Mouse (Mus musculus) retina, embryonic 14.5 days (tissue): ENCODE data around the gene Ptcd1.
A peak's percentile ranks its signal among the peaks of the same experiment; 100 is the strongest.
"Not testable (repeated sequence)": the region's sequence is repeated elsewhere in the genome, so short reads cannot be mapped to it uniquely, and the experiment has no call there.

Experiments
- DNase-seq: peaks from one replicate; pipeline ENCODE4 v3.0.0-alpha.2; 2015; ENCODE audit warnings: low spot score

The Ptcd1 gene

DNA sequence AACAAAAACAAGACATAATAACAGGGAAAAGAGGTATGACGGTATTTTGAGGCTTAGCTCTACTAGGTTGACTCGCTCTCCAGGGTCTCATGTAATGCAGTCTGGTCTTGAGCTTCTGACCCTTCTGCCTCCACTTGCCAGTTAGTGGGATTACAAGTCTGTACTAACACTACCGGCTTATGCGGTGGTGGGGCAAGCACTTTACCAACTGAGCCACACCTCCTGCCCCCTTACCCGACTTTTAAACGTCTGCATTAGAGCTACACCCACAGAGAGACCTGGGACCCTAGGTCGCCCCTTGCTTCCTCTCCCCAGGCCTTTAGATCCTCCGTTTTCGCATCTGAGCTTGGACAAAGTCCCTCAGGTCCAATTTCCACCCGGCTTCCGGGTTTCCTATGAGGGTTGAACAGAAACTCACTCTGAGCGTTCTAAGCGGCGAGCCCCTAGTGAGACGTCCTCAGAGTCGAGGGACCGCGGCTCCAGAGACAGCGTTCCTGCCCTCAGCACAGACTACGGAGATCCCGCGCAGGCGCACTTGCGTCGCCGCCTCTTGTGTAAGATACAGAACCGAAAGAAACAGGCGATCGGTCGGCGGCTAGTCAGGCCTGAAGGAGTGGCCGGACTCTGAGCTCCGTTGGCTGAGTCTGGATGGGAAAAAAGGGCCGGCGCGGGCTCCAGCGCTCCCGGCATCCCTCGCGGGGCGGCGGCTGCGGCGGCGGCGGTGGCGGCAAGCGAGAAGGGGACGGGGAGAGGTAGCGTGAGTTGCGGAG, at the start of gene Ptcd1, which contains the start of gene Cpsf4:
Ptcd1 (minus strand) TSS at position 573 of the 770 bp plus-strand sequence.
Cpsf4 (plus strand) TSS at position 678 of the 770 bp plus-strand sequence.
- DNase-seq, result peak; percentile 100

DNA sequence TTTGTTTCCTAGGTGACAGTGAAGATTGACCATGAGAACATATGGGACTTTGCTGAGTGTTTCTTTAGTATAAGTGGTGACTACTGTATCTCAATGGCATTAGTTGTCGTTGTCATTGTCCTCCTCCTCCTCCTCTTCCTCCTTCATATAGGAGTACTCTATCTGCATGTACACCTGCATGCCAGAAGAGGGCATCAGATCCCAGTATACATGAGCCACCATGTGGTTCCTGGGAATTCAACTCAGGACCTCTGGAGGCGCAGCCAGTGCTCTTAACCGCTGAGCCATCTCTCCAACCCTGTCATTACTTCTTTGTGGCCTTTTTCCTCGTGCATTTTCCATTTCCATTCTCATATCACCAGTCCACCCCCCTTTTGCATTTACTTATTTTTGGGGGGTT, 47.8 kb upstream of the Ptcd1 start:
- DNase-seq, result no peak

DNA sequence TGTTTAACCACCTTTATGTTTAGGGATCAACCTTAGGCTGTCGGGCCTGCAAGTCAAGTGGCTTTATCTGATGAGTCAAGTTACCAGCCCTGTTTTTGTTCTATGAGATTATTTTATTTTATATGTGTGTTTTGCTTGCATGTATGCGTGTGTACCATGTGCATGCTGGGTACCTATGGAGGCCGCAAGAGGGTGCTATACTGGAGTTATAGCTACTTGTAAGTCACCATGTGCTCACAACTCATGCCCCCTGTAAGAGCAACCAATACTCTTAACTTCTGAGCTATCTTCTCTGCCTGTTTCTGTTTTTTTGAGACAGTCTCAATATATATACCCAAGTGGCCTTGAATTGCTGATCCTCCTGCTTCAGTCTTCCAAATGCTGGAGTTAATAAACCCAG, 46.6 kb upstream of the Ptcd1 start:
- no peak for DNase-seq

DNA sequence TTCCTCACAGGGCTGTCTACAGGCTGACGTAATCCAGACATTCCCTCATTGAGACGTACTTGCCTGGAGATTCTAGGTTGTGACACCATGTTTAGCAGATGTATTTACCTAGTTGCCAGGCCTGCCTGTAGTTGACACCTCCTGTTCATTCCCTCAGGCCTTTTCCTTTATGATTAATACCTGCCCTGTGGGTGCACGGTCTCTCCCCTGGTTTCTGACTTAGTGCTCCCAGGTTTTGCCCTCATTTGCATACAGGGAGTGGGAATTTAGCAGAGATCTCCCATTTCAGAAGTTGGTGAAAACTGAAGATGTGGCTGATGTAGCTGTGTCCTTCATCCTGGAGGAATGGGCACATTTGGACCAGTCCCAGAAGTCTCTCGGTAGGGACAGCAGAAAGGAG, 45.3 kb upstream of the Ptcd1 start:
- DNase-seq, result no peak

DNA sequence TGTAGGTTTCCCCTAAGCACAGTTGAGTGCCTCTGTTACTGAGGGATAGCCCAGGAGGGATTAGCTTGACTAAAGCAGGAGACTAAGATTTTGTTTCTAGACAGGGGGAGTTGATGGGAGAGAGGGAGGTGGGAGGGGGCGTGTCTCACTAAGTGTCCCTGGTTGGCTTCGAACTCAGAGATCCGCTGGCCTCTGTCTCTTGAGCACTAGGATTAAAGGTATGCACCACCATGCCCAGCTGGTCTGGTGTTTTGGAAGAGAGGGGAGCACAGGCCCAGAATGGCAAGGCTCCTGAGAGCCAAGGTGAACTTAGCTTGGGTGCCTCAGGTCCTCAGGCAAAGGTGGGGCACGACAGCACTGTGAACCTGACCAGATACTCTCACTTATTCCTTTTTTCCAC, 44.4 kb upstream of the Ptcd1 start:
- DNase-seq, result no peak

DNA sequence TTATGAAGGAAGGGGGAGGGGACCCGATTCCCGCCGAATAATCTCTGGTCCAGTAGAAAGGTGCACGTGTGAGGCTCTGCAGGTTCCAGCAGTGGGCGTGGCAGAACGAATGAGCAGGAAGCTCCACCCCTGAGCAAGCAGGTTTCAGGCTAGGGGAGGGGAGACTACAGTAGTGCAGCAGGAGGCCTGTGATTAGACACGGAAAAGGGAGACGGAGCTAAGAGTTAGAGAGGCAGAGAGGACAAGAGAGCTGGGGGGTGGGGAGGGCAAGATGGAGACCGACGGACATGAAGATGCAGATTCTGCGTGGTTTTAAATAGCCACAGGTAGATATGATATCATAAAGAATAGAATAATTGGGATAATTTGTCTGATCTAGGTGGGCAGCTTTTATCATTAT, 41.5 kb upstream of the Ptcd1 start:
- DNase-seq, result not testable (repeated sequence)

DNA sequence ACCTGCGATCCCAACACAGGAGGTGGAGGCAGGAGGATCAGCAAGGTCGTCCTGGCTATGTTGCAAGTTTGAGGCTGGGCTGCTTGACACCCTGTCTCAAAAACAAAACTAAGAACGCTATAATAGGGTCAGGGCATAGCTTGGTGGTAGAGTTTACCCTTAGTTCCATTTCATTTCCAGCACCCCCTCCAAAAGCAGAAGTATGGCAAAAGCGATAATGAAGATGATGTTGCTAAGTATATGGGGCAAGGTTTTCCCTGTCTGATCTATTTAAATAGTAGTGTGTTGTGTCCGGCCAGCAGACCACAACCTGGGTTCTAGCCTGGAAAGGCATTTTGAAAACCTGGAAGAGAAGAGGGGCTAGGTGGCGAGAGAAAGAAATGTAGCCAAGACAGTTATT, 41.0 kb upstream of the Ptcd1 start:
- DNase-seq, result no peak

DNA sequence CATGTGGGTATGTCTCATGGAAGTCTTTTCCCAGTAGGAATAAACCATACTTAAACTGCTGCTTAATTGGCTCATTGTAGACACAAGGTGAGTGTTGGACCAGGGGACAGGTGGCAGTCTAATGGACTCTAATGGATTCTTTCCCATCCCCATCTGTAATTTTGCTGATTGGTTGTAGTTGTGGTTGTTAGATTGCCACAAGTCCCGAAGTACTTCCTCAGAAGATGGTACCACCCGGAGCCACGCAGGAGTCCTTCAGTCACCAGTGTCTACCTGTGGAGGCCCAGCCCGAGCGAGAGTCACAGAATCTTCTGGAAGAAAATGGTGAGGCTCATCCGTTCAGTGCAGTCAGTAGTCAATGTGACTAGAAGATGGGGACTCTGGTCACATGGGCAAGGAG, 40.5 kb upstream of the Ptcd1 start:
- DNase-seq, result no peak

DNA sequence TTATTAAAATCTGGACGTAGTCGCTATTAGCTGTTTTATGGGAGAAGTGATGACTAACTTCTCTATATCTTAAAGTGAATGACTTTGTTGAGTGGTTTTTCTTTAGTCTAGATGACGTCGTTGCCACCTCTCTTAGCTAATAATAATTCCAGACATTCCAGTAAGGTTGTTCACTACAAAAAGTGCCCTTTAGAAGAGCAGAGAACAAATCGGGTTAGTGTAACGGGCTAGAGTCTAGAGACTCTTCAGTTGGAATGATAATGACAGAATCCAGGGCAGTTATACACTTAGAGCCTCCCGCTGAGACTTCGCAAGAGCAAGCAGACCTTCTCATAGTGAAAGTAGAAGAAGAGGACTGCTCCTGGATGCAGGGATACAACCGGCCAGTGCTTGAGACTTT, 38.1 kb upstream of the Ptcd1 start:
- no peak for DNase-seq

DNA sequence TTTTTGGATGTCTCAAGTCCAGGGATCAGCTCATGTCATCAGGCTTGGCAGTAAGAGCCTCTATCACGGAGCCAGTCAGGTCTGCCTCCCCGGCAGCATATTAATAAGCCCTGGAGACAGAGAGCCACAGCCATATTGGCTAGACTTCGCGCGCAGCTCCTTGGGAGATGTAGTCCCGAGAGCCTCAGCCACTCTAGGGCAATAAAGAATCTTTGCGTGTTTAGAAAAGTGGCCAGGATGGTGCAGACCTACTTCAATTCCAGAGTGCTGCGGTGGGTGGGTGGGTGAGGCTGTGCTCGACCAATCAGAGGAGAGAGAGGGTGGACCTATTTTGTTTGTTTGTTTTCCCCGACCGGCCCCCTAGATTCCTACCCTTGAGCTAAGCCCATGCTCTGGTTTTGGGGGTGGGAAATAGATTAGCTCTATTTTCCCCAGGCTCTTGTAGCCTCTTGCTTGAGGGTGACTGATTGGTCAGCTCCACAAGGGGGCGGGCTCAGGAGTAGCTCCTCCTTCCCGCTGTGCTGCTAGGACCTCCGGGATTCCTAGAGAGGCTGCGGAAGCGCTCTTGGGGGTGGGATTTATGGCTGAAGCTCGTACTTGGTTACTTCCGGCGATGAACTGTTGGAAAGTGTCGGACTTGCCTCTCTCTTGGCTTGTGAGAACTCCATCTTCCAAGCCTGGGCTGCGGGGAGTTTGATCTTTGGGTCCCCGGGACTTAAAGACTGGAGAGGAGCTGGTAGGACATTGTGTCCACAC, 37.2 kb upstream of the Ptcd1 start, which contains the start of gene Zkscan5:
Zkscan5 (plus strand) TSS at position 627 of the 756 bp plus-strand sequence.
- peak; percentile 99 for DNase-seq

DNA sequence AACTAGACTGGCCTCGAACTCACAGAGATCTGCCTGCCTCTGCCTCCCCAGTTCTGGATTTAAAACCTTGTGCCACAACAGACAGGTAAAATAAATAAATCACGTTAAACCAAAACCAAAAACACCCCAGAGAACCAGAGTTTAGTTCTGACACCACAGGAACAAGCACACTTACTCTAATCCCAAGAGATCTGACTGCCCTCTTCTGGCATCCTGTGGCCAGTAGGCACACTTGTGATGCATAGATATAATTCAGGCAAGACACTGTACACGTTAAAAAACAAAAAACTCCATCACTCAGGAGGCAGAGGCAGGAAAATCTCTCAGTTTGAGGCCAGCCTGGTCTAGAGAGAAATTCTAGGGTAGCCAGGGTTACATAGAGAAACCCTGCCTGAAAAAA, 35.5 kb upstream of the Ptcd1 start:
- no peak for DNase-seq

DNA sequence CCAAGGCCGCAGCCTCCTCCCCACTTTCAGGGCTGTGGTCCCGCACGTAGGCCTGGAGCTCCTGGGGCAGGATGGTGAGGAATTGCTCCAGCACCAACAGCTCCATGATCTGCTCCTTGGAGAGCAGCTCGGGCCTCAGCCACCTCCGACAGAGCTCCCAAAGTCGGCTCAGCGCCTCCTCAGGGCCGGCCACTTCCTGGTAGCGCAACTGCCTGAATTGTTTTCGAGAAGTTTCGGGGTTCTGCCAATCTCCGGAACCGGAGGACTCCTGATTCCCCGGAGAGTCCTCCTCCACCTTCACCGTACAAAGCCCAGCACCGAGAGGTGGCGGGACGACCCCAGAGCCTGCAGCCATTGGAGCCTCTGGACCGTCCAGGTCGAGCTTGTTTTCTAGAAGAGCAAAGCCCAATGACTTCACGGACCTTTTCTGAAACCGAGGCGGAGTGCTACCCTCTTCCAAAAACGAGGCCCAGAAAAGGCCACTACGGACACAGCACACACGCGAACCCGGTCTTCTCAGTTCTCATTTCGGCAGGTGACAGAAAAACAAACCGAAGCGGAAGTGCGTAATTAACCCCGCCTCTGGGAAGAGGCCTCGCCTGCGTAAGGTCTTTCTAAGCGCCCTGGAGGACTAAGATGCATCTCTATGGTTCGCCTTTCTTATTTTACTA, 34.5 kb upstream of the Ptcd1 start, which contains the start of gene Zkscan14:
Zkscan14 (minus strand) TSS at position 548 of the 671 bp plus-strand sequence.
- peak; percentile 91 for DNase-seq

DNA sequence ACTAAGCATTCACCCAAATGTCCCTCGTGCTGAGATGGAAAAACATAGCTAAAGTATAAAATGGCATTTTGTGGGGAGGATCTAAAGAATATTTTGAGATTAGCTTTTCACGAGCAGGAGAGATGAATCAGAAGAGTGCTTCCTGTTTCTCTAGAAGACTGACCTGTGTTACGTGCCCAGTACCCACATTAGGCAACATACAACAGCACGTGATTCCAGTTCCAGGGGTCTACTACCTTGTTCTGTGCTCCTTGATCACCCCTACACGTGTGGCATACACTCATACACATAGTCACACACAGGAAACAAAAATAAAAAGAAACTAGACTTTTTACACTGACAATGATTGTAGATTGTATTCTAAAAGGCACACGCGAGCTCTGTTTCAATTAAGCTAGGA, 33.5 kb upstream of the Ptcd1 start:
- no peak for DNase-seq

DNA sequence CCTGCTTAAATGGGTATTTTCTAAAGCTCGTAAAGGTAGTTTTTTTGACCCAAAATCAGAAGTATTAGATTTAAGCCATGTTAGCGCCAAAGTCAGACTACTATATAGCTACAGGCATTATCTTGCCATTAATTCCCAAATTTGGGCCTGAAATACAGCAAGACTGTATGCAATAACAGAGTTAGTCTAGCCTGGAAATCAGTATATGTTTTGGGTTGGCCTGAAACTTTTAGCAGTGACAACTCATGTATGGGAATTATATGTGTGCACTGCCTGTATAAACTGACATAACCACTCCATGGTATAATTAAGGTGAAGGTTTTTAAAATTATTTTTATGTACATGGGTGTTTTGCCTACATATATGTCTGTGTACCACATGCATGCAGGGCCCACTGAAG, 25.1 kb upstream of the Ptcd1 start, which contains the start of gene Atp5j2:
Atp5j2 (minus strand) TSS at position 101 of the 400 bp plus-strand sequence.
- DNase-seq, result no peak

DNA sequence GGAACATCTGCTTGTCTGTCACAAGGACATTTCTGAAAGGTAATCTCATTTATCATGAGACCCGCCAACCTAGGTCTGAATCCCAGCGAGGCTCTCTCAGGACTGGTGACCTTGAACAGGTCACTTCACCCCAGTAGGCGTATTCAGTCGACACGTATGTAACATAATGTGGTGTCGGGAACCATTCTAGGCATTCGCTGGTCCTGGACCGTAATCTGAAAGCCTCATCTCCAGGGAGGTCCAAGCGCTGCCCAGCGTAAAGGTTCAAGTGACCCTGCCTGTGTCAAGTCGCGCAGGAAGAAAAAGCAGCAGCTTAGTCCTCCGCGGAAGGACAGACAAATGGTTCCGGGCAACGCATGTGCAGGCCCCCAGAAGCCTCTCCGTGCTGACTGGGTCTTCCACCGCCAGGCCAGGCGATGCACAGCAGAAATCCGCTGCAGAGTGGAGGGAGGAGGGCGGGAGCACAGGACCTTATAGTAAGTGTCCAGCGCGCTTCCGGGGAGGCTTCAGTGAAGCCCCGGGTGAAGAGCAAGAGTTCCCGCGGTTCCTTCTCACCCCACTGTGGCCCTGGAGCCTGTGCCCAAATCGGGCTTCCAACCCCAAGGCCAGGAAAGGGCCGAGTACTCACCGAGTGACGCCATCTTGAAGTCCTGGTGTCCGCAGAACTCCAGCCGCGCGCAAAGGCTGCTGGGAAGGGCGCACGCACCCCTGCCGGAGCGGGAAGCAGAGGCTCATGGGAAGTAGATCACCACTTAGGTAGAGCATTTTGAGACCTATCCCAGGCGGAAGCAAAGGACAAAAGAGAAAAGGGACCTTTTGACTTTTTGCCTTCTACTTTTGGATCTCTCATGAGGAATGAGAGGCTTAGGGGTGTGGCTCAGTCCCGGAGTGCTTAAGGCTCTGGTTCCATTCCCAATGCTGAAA, 24.2 kb upstream of the Ptcd1 start:
- DNase-seq, result peak; percentile 92

DNA sequence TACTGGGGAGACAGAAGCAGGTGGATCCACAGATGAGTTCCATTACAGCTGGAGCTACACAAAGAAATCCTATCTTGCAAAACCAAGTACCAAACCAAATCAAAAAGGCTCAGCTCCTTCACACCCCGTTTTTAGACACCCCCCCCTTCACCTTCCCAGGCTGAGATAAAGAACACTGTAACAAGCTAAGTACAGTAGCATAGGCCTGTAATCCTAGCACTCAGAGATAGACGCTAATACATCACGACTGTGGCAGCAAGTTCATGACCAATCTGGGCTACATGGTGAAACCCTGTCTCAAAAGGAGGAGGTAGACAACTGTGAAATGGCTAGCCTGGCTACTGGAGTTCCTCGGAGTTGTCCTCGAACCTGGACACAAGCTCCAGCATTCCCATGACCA, 23.5 kb upstream of the Ptcd1 start:
- DNase-seq, result no peak

DNA sequence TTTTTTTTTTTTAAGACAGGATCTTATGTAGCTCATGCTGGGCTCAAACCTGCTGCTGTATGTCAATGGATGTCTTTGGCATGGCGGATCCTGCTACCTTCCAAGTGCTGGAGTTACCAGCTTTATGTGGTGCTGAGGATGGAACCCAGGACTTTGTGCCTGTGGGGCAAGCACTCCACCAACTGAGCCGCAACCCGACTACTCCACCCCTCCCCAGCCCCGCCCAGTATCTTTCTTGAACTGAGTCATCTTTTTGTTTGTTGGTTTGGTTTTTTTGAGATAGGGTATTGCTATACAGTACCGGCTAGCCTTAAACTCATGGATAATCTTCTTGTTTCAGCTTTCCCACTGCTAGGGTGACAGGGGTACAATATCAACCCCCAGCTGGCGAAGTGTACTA, 22.5 kb upstream of the Ptcd1 start:
- DNase-seq, result no peak

DNA sequence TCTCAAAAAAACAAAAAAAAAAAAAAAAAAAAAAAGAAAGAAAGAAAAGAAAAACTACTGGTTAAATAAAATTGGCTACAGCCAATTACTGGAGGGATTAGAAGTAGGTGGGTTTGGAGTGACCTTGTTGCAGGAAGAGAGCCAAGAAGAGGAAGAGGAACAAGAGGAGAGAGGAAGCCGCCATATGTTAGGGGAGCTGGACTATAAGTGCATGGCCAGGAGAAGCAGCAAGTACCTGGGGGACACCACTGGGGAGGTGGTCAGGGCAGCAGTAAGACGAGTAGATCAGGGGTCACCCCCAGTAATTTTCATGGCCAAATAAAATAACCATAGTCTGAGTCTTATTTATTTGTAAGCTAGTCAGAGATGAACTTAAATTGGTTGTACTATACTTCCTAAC, 18.3 kb upstream of the Ptcd1 start:
- no peak for DNase-seq

DNA sequence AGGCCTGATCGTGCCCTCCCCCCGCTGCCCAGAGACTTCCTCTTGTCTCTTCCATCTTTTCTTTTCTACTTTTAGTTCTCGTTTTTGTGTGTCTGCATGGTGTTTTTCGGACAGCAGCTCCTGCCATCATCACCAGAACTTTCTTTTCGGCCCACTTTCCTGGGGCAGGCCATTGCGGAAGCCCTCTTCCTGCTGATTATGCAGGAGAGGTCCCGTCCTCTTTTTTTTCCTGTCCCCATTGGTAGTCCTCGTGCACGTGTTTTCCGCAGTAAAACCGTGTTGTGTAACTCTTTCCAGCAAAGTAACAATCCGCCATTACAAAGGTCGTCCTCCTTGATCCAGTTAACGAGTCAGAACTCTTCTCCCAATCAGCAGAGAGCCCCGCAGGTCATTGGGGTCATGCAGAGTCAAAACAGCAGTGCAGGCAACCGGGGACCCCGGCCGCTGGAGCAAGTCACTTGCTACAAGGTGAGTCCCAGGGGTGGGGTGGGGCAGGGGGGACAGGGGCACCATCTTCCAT, 11.6 kb upstream of the Ptcd1 start:
- DNase-seq, result no peak

DNA sequence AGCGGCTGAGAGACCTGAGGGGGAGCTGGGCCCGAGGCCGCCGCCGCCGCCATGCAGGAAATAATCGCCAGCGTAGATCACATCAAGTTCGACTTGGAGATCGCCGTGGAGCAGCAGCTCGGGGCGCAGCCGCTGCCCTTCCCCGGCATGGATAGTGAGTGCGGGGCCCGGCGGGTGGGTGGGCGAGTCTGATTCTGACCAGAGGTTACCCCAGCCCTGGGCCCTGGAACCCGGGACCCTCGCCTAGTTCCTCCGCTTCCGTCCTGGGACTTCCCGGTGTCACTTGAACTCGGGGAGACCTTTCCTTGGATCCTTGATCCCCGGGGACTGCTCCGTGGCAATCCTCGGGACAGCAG, 376 bp upstream of the Ptcd1 start:
- DNase-seq, result no peak

DNA sequence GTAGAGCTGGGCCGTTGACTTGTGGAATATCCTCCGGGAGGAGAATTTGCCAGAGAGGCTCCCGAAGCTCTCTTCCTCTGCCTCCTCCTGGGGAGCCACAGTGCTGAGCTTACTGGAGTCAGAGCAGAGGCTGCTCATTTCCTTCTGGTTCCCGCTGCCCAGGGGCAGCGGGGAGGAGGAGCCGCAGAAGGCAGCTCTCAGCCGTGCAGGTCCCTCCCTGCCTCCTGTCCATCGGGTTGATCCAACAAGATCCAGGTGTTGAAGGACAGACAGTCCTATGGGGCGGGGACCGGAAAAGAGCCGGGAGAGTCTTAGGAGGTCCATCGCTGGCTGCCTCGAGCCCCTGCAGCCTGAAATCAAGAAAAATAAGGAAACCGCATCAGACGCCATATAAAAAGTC, 1.7 kb downstream of the Ptcd1 start:
- DNase-seq, result no peak
